Mouse (Mus musculus): Measurements from ENCODE around the gene Manba. TPM values are rescaled to one million over a fixed set of nuclear protein-coding genes. Genes with fewer than 3 reads are reported as not detected.
A peak's percentile ranks its signal among the peaks of the same experiment; 100 is the strongest.
"Not testable (repeated sequence)": the region's sequence is repeated elsewhere in the genome, so short reads cannot be mapped to it uniquely, and the experiment has no call there.

Gene Manba
- polyA plus RNA-seq, 1 experiment from 2014 or later, result 2.5 TPM

DNA sequence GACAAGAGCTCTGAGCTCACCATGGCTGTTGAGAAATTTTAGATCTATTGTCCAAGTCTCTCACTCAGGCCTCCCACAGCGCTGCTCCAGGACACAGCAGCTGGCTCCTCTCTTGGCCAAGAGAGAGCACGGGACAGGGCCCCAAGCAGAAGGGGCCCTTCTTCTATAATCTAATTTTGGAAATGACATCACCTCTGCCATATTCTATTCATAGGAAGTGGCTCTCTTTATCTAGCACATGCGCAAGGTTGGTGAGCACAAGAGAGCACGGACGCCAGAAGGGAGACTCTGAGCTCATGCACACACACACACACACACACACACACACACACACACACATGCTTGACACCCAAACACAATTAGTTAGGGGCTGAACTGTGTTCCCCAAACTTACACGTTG, 31.5 kb downstream of the Manba start:
- Histone ChIP-seq H3K36me3 (no peaks in the 10 kb centered on the region), H3K9me3 (replicated peaks) (no peaks in the 10 kb centered on the region), H3K4me1 (peaks cover 3% of the 10 kb centered on the region; the same call in 1 of the 2 replicates), H3K27me3 (ENCODE audit: low read depth, poor library complexity, severe bottlenecking) (no peaks in the 10 kb centered on the region), H3K27ac (no peak overlapping the region), H3K4me3 (no peak overlapping the region)
- 75% methylated on average over 6 of the region's 6 CpGs for WGBS
- no peak for DNase-seq (ENCODE audit: low spot score)

DNA sequence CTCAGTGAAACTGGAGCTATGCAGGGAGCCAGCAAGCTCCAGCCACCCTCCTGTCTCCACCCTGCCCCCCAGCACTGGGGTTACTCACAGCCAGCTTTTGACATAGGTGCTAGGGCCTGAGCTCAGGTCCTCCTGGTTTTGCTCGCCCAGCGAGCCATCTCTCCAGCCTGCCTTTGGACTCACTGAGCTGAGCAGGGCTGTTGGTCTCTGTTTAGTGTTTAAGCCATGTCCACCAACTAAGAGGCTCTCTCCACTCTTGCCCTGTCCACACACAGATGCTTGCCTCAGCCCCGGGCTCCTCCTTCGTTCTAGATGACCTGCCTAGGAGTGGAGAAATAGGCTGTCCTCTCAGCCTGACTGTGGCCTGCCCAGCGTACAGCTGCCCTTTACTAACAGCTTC, 33.5 kb downstream of the Manba start:
- H3K4me1 ChIP-seq, result peaks cover 13% of the 10 kb centered on the region
- H3K9me3 ChIP-seq (replicated peaks), result no peaks in the 10 kb centered on the region
- DNase-seq (ENCODE audit: low spot score), result no peak
- H3K4me3 ChIP-seq, result no peak overlapping the region
- no peaks in the 10 kb centered on the region for H3K36me3 ChIP-seq
- WGBS, result 71% methylated on average over 5 of the region's 5 CpGs
- no peak overlapping the region for H3K27ac ChIP-seq
- no peaks in the 10 kb centered on the region for H3K27me3 ChIP-seq (ENCODE audit: low read depth, poor library complexity, severe bottlenecking)

DNA sequence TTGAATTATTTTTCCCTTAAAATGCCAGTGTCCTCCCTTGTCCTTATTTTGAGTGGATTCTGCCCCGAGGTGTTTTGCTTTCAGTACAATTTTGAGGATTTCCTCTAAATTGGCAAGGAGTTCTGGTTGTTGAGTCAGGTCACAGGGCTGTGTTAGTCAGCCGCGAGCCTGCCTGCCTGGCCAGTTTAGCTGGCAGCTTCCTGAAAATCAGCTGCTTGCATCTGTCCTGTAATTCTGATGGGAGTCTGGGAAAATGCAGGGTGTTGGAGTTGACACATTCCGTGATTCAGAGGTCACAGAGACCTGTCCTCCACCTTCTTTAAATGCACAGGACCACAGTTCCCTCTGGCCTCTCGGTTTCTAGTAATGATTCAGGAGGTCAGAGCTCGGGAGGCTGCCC, 34.2 kb downstream of the Manba start:
- Histone ChIP-seq H3K36me3 (no peaks in the 10 kb centered on the region), H3K4me1 (peaks cover 13% of the 10 kb centered on the region), H3K27ac (no peak overlapping the region), H3K9me3 (replicated peaks) (no peaks in the 10 kb centered on the region), H3K27me3 (ENCODE audit: low read depth, poor library complexity, severe bottlenecking) (no peaks in the 10 kb centered on the region), H3K4me3 (no peak overlapping the region)
- no peak for DNase-seq (ENCODE audit: low spot score)
- 68% methylated on average over 6 of the region's 6 CpGs for WGBS

DNA sequence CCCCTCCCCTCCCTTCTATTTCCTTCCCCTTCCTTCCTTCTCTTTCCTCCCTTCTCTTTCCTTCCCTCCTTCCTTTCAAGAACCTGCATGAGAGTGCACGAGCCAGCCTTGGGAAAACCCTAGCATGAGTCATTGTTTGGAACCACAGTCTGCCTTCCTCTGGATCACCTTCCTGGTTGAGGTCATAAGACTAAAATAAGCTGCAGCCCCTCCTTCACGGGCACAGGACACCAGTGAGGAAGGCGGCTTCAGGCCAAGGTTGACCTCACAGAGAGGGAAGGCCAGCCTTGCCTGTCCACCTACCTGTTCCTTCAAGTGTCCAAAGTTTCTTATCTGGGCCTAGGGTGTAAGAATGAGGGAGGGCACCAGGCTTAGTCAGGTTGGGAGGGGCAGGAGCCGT, 36.6 kb downstream of the Manba start:
- no peak for DNase-seq (ENCODE audit: low spot score)
- H3K36me3 ChIP-seq, result no peaks in the 10 kb centered on the region
- H3K27me3 ChIP-seq (ENCODE audit: low read depth, poor library complexity, severe bottlenecking), result no peaks in the 10 kb centered on the region
- 62% methylated on average over 4 of the region's 4 CpGs for WGBS
- H3K4me3 ChIP-seq, result no peak overlapping the region
- H3K27ac ChIP-seq, result peak overlapping the region; percentile 34; the same call in 1 of the 2 replicates
- peaks cover 13% of the 10 kb centered on the region for H3K4me1 ChIP-seq
- H3K9me3 ChIP-seq (replicated peaks), result no peaks in the 10 kb centered on the region

DNA sequence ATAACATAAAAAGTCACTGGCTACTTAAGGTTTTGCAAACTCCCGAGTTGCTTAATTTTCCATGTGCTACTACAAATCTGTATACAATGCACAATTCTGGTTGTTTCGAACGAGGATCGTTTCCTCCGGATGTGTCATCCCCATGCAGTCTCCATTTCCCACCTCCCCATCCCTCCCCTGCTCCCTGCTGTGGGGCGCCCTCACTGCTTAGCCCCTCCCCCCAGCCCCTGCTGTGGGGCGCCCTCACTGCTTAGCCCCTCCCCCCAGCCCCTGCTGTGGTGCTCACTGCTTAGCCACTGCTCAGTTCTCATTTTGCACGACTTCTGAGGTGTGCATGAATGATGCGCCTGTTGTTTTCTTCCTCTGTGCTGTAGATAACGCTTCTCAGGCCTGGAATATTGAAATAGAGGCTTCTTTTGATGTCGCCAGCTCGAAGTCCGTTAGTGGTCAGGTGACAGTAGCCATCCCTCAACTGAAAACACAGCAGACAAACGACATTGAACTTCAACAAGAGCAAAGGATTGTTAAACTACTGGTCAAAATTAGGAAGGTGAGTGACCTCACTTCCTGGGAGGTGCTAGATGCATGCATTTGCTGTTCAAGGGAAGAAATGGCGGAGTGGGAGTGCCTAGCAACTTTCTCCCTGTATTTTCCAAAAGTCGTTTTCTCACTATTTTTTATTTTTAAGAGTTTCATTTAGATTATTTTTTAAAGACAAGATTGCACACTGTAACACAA, 37.4 kb downstream of the Manba start:
- DNase-seq (ENCODE audit: low spot score), result no peak
- H3K4me1 ChIP-seq, result peaks cover 13% of the 10 kb centered on the region
- 0 out of 2 replicates have a peak overlapping the region, but pooled peaks have one; percentile 8 for H3K4me3 ChIP-seq
- H3K27me3 ChIP-seq (ENCODE audit: low read depth, poor library complexity, severe bottlenecking), result no peaks in the 10 kb centered on the region
- 51% methylated on average over 16 of the region's 16 CpGs for WGBS
- no peaks in the 10 kb centered on the region for H3K36me3 ChIP-seq
- H3K27ac ChIP-seq, result no peak overlapping the region; the same call in 1 of the 2 replicates
- no peaks in the 10 kb centered on the region for H3K9me3 ChIP-seq (replicated peaks)

DNA sequence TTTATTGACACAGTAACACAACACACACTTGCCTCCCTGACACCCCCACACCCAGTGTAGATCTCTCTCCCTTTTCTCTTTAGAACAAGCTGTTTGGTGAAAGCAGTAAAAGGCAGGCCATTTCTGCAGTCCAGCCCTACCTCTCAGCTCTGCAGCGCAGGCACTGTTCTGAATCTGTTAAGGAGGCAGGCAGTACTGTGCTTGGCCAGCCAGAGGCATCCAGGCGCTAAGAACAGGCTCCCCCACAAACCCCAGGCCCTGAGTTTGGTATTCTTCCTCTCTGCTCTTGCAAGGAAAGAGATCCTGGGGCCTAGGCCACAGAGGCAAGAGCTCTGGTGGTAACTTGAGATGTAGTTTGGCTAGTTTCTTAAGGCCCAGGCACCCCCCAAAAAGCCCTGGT, 39.5 kb downstream of the Manba start:
- H3K36me3 ChIP-seq; H3K27me3 ChIP-seq (ENCODE audit: low read depth, poor library complexity, severe bottlenecking); H3K9me3 ChIP-seq (replicated peaks); H3K27ac ChIP-seq; H3K4me3 ChIP-seq; DNase-seq (ENCODE audit: low spot score): not testable (repeated sequence)
- WGBS, result 49% methylated on average over 2 of the region's 2 CpGs
- peaks cover 13% of the 10 kb centered on the region for H3K4me1 ChIP-seq

DNA sequence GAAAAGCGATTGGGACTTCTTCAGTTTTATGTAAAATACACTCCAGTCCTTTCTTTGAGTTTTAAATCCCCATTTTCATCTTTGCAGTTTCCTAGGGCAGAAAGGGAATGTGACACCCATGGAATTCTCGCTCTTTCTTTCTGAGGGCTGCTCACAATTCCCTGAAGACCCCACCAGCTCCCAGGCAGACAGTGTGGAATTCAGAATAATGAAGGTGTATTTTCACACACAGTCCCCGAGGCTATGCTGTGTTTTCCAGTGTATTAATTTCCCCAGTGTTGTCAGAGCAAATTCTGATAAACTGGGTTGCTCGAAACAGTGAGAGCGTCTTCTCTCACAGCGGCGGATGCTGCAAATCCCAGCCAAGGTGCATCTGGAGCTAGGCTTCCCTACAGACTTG, 44.3 kb downstream of the Manba start:
- 88% methylated on average over 7 of the region's 7 CpGs for WGBS
- H3K27ac ChIP-seq, result no peak overlapping the region
- no peaks in the 10 kb centered on the region for H3K36me3 ChIP-seq
- H3K4me1 ChIP-seq, result no peaks in the 10 kb centered on the region
- H3K4me3 ChIP-seq, result no peak overlapping the region
- no peaks in the 10 kb centered on the region for H3K9me3 ChIP-seq (replicated peaks)
- no peak for DNase-seq (ENCODE audit: low spot score)
- H3K27me3 ChIP-seq (ENCODE audit: low read depth, poor library complexity, severe bottlenecking), result no peaks in the 10 kb centered on the region

DNA sequence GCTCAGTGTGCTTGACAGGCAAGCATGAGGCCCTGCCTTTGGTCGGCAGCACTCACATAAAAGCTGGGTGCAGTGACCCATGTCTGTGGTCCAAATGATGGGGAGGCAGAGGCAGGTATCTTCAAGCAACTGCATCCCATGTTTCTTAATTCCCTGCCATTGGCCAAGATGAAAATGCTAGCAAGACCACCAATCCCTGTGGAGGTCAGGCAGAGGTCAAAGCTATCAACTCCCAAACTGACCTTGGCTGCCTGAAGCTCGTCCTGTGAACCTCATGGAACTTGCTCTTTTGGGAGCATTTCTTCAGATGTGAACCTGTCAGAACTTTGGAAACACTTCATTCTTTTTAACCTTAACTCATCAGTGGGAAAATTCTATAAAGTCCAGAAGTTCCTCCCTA, 46.4 kb downstream of the Manba start:
- Histone ChIP-seq H3K27me3 (ENCODE audit: low read depth, poor library complexity, severe bottlenecking) (no peaks in the 10 kb centered on the region), H3K27ac (no peak overlapping the region), H3K4me1 (no peaks in the 10 kb centered on the region), H3K9me3 (replicated peaks) (no peaks in the 10 kb centered on the region), H3K4me3 (no peak overlapping the region), H3K36me3 (no peaks in the 10 kb centered on the region)
- no peak for DNase-seq (ENCODE audit: low spot score)
- 62% methylated on average over 2 of the region's 2 CpGs for WGBS

DNA sequence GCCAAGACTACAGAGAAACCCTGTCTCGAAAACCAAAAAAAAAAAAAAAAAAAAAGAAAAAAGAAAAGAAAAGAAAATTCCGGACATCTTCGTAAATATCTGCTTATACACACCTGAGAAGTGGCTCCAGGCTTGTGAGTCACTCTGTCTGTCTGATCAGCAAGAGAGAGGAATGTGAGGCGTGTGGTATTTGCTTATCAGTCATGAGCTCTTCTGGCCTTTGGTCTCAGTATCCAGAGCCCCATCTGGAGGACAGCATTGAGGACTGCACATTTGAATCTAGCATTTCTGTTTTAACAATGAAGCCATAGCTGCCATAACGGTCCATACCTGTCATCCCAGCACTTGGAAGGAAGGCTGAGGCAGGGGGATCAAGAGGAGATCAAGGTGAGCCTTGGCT, 48.7 kb downstream of the Manba start:
- Histone ChIP-seq H3K27me3 (ENCODE audit: low read depth, poor library complexity, severe bottlenecking) (no peaks in the 10 kb centered on the region), H3K4me1 (no peaks in the 10 kb centered on the region), H3K36me3 (no peaks in the 10 kb centered on the region), H3K9me3 (replicated peaks) (no peaks in the 10 kb centered on the region), H3K27ac (no peak overlapping the region), H3K4me3 (no peak overlapping the region)
- 87% methylated on average over 4 of the region's 5 CpGs for WGBS
- DNase-seq (ENCODE audit: low spot score), result no peak

DNA sequence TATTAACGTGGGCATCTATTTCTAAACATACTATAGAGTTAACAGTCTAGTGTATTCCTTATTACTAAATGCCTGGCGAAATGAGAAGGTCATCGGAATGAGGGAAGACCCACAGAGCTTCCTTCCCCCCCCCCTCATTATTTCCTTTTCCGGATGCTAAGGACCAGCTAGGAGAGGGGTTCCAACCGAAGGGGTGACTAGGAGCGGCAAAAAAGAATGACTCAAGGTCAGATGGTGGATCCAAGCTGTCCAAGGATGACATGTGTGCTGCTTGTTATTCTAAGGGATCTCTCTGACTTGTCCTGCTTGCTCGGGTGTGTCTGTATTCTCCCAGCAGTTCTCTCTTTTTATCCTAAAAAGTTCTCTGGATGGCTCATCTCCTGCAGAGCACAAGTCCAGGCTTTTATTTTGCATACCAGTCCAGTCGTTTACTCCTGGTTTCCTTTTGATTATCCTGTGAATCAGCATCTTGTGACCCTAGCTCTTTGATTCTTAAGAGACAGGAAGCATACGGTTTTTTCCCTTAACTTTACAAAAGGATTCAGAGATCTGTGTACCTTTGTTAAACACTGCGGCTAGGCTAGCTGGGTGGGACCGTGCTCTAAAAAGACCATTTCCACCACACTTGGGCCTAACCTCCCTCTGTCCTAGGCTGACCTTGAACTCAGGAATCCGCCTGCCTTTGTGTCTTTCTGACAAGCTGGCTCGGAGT, 61.0 kb downstream of the Manba start:
- Histone ChIP-seq H3K4me1 (peaks cover 2% of the 10 kb centered on the region; the same call in 1 of the 2 replicates), H3K9me3 (replicated peaks) (no peaks in the 10 kb centered on the region), H3K27ac (no peak overlapping the region), H3K36me3 (no peaks in the 10 kb centered on the region), H3K4me3 (no peak overlapping the region), H3K27me3 (ENCODE audit: low read depth, poor library complexity, severe bottlenecking) (no peaks in the 10 kb centered on the region)
- 79% methylated on average over 13 of the region's 13 CpGs for WGBS
- DNase-seq (ENCODE audit: low spot score), result no peak

DNA sequence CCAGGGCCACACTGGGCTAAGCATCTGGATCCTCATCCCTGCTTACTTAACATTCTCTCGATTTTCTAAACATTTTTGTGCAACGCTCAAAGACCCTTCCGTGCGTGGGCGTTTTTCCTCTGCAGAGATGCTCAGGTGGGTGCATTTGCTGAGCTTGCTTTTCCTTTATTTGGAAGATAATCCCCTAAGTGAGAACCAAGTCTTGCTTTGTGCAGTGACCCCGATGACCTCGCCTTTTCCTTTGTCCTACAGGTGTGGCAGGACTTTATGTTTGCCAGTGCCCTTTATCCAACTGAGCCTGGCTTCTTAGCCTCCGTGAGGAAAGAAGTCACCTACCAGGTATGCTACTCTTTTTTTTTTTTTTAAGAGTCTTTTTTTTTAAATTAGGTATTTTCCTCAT, 61.9 kb downstream of the Manba start:
- H3K4me3 ChIP-seq, result no peak overlapping the region
- no peaks in the 10 kb centered on the region for H3K36me3 ChIP-seq
- no peaks in the 10 kb centered on the region for H3K9me3 ChIP-seq (replicated peaks)
- no peaks in the 10 kb centered on the region for H3K4me1 ChIP-seq
- 89% methylated on average over 8 of the region's 8 CpGs for WGBS
- no peaks in the 10 kb centered on the region for H3K27me3 ChIP-seq (ENCODE audit: low read depth, poor library complexity, severe bottlenecking)
- no peak overlapping the region for H3K27ac ChIP-seq
- no peak for DNase-seq (ENCODE audit: low spot score)

DNA sequence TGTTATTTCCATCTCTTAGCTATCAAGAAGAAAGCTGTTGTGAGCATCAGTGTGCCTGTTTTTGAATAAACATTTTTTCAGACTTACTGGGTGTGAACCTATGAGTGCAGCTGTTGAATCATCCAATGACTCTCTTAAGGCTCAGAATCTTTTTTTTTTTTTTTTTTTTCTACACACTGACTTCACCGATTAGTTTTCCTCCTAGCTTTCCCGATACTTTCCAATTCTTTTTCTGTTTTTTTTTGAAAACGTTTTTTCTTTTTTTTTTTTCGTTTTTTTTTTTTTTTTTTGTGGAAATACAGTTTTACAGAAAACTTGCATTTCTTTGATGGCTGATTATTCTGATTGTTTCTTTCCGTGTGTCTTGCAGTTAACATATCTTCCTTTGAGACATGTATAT, 67.5 kb downstream of the Manba start:
- 81% methylated on average over 5 of the region's 5 CpGs for WGBS
- Histone ChIP-seq H3K4me1 (no peaks in the 10 kb centered on the region), H3K9me3 (replicated peaks) (no peaks in the 10 kb centered on the region), H3K4me3 (no peak overlapping the region), H3K36me3 (no peaks in the 10 kb centered on the region), H3K27me3 (ENCODE audit: low read depth, poor library complexity, severe bottlenecking) (no peaks in the 10 kb centered on the region), H3K27ac (no peak overlapping the region)
- no peak for DNase-seq (ENCODE audit: low spot score)

DNA sequence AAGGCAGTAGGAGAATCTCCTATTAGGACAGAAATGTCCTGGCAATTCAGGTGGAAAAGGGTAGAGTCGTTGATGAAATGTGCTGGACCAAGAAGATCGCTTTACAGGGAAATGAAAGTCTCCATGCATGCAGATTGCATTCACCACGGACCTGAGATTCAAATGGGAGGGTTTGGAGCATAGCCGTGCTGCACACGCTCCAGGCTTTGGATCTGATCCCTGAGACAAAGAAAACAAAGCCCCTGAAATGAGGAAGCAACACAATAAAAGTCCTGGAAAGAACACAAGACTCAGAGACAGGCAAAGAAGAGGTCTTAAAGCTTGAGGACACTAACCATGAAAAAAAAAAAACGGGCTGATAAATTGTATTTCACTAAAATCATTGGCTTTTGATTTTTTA, 69.8 kb downstream of the Manba start:
- H3K36me3 ChIP-seq, result no peaks in the 10 kb centered on the region
- WGBS, result 89% methylated on average over 6 of the region's 6 CpGs

More for the DNA sequence above, 69.8 kb downstream of the Manba start:
- no peak overlapping the region for H3K4me3 ChIP-seq
- no peaks in the 10 kb centered on the region for H3K9me3 ChIP-seq (replicated peaks)
- no peak for DNase-seq (ENCODE audit: low spot score)
- no peak overlapping the region for H3K27ac ChIP-seq
- no peaks in the 10 kb centered on the region for H3K4me1 ChIP-seq
- H3K27me3 ChIP-seq (ENCODE audit: low read depth, poor library complexity, severe bottlenecking), result no peaks in the 10 kb centered on the region
